Mouse (Mus musculus) heart, adult 18-20 months (tissue): ENCODE results near the gene Zhx3. TPM values are rescaled to one million over a fixed set of nuclear protein-coding genes. Genes with fewer than 3 reads are reported as not detected.

ENCODE experiments used
- DNase-seq, 2 experiments: peaks; one replicate each; pipeline ENCODE4 v3.0.0; 2021 to 2022; ENCODE audit warnings: mixed read lengths in 1 of 2
- total RNA-seq, 2 experiments: library from RNA; stranded (reverse); gene quantifications; 2 replicates each; pipeline ENCODE4 v1.2.3; 2021

The Zhx3 gene
- total RNA-seq, 2 experiments from 2014 or later = 34.5 to 39.3 TPM

DNA sequence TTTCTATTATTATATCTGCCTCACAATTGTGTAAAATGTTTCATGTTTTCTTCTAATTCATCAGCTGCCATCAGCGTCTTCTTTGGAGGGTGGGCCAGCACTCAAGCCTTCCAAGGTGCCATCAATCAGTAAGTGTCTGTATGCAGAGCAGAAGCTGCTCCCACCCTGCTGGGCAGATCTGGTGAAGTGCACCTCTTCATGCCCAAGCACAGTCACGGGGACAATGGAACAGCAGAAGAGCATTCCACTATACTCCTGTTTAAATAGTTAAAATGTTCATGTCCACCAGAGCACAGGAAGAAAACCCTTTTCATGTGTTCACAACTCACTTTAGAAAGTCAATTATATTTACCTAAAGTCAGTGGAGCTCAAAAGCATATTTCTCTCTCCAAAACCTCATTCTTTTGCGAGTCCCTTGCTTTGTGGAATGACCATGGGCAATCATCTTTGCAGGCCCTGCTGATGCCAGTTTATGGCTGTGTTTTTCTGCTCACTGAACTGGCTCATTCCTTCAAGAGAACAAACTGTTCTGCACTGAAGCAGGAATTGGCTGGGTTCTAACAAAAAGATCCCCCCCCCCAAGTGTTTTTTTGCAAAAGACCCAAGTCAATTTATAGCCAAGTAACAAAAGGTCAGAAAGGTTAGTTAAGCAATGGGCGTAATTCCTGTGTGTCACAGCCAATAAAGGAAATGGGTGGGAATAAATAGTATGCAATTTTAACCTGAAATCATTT lies 67.8 kb downstream of the Zhx3 start:
- DNase-seq = peak; percentile 74 to 85

DNA sequence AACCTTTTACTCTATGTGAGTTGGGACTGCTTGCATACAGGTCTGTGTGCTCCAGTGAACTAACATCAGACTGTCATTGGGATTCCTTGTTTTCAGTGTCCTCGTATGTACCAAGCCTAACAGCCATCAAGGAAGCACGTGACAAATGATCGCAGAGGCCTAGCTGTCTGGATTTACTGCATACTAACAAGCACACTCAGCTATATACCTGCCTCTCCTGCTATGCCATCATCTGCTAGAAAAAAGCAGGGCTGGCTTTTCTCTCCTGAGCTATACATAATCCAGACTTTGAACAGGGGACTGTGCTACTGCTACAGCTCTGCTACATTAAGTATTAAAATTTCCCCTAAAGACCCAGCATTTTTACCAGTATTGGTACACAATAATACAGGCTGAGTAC lies 70.5 kb downstream of the Zhx3 start:
- no peak for DNase-seq

DNA sequence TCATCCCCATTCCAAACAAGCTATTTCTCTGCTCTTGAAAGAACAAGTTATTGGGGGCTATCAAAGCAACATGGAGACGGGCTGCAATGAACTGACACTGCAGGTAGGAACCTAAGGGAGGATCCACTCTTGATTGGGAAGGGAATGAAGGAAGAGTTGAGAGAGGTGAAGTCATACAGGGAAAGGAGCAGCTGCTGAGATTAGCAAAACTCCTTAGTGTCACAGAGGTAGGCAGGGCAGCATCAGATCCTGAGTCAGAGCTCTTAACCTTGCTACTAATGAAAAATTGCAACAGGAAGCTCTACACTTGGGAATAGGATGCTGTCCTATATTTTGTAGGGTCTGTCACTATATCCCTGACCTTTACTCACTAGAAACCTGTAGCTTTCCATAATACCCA lies 71.8 kb downstream of the Zhx3 start:
- peak in 1 of 2 experiments; percentile 5 for DNase-seq

DNA sequence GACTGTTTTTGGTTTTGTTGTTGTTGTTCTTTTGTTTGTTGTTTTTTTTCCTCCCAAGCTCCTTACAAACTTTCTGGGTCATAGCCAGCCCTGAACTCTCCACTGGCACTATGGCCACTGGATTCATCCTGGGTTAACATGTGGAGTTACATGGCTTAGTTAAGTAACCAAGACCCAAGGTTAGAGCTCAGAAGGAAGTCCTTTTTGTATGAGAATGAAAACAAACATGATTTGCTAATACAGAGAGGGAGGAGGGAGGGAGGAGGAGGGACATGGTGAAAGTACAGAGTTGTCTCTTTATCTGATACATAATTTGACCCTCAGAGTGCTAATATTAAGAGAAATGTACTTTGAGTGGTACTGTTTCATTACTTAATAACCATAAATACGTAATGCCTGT lies 74.6 kb downstream of the Zhx3 start:
- DNase-seq = no peak

DNA sequence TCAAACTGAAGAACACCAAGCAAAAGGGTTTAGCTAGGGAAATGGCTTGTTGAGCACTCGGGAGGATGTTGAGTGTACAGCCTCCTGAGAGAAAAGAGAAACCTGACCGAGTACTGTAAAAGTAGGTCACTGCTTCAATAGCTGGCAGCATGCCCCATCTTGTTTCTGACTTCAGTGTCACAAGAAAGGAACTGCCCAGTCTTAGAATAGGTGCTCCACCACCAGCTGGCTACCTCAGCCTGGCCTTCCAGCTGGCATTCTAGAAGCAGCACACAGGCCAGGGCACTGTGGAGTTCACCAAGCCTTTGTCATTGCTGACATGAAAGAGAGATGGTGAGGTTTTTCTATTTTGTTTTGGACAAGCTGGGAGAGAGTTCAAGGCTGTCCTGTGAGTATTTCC lies 75.8 kb downstream of the Zhx3 start:
- DNase-seq = peak; percentile 84 to 87

GRCm38 (mm10) chr2:160793117-160793516 lies 79.7 kb downstream of the Zhx3 start:
- no peak for DNase-seq

- DNase-seq = no peak
Observed at GRCm38 (mm10) chr2:160789741-160790140, 83.1 kb downstream of the Zhx3 start.

- no peak for DNase-seq
Observed at GRCm38 (mm10) chr2:160789046-160789445, 83.8 kb downstream of the Zhx3 start.

DNA sequence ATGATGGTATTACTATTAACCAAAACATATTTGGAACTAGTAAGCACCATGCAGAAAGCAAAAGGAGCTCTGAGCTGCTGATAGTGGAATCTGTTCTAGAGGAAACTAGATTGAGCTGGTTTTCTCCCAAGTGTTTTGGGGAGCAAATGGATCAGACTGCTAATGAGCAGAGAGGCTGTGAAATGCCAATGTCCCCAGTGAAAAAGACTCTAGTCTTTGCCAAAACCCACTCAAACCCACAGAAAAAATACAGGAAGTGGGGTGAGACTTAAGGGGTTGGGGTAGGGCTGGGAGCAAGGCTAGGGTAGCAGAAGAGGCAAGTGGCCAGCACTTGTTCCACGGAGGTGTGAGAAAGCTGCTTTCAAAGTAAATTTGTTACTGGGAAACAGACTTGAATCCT lies 86.5 kb downstream of the Zhx3 start:
- DNase-seq = no peak

GRCm38 (mm10) chr2:160780834-160781219 lies 92.0 kb downstream of the Zhx3 start:
- no peak for DNase-seq

DNA sequence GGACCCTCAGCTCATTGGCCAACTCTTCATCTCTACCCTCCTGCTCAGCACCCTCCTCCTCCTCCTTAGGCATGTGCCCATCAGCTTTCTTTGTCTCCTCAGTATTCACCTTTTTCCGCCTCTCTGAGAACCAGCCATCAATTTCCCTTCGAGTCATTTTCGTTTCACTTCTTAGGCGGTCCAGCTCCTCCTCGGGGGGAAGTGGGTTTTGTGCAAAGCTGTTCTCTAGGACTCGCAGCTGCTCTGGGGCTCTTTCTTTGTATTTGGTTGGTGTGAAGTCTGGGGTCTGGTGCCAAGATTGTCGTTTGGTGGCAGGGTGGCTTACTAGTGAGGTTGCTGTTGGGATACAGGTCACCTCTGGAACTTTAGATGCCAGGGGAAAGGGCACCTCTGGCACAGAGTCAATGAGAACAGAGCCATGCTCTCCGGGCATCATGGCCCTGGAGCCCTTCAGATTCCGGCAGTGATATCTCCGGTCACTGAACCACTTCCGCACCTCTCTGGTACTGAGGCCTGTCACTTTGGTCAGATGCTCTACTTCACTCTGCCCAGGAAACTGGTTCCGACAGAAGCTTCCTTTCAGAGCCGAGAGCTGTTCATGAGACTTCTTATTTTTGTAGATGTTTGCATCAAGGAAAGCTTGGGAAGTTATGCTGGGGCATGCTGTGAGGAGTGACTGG lies 92.5 kb downstream of the Zhx3 start:
- no peak for DNase-seq

GRCm38 (mm10) chr2:160778034-160778433 lies 94.8 kb downstream of the Zhx3 start:
- DNase-seq = no peak

DNA sequence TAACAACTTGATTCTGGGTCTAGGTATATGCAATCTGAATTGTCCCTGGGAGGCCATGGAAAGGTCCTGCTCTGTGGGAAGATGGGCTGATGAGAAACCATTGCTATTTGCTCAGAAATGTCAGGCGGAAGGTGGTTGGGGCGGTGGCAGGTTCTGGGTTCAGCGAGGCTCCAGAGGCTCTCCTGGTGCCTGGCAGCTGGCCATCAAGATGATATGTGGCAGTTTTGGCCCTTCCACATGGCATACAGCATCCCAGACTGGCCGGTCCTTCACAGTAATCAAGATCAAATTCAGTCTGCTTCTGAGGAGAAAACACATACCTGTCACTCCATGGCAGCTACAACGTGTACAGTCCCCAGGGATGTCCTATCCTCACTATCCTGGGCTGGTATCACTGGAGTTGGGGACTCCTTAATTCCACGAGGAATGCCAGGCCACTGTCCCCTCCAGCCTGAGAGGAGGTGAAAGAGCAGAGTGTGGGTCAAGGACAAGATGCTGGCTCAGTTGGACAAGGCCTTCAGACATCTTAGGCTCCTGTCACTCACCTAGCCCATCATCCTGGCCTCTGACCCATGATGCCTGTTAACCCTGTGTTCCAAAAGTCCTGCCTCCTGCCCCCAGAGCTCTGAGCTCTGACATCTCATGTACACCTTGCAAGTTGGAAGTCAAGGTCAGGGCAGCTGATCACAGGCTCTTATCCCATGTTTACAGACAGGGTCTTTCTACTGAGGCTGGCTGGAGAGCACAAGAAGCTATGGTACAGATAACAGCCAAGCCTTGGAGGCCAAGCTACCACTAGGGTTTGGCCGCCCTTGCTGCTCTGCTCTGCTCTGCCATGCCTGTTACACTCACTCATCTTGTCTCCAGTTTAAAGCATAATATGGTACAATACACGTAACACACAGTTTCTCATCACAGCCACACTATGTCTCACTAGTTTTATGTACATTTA lies 101.2 kb downstream of the Zhx3 start:
- no peak for DNase-seq

GRCm38 (mm10) chr2:160770871-160771270 lies 101.9 kb downstream of the Zhx3 start:
- DNase-seq = no peak

GRCm38 (mm10) chr2:160770409-160770808 lies 102.4 kb downstream of the Zhx3 start:
- DNase-seq = no peak

DNA sequence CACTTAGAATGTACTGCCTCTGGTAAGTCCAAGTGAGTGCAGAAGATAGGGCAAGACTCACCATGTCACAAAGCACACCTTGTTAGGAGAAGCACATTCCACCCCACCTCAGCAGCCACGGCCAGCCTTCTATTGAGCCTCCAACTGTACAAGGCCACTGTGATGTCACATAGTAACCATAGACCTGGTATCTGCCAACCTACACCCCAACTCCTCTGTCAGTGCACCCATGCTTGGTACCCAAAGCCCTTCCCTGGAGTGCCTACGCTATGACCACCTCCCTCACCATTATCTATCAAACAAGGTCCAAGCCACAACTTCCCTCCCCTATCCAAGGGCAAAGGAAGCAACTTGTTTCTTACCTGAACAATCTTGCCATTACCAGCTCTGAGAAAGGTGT lies 103.8 kb downstream of the Zhx3 start:
- no peak for DNase-seq

GRCm38 (mm10) chr2:160768097-160768695 lies 104.6 kb downstream of the Zhx3 start:
- no peak for DNase-seq

DNA sequence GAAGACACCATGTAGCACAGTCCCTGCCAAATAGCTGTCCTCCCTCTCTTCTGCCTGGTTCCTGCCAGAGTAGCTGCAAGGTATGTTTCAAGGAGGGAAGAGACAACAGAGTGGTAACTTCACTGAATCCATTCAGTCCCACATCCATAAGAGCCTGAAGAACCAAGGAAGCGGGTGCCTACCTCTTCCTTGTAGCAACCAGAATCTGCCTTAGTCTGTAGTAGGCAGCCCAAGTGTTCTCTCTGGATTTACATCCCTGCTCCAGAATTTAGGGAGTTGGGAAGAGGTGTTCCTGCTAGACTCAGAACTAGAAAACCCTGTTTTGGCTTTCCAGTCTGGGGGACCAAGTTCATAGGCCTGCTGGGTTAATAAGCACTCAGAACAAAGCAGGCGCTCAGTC lies 105.6 kb downstream of the Zhx3 start:
- DNase-seq = no peak

GRCm38 (mm10) chr2:160766371-160766771 lies 106.4 kb downstream of the Zhx3 start:
- DNase-seq = peak; percentile 84 to 92

- DNase-seq = no peak
Observed at GRCm38 (mm10) chr2:160765096-160765495, 107.7 kb downstream of the Zhx3 start.

GRCm38 (mm10) chr2:160764386-160764785 lies 108.4 kb downstream of the Zhx3 start:
- no peak for DNase-seq

GRCm38 (mm10) chr2:160763816-160764215 lies 109.0 kb downstream of the Zhx3 start:
- DNase-seq = no peak
